In genomic region chr17:10635470-10635869, GRCm38 (mm10) we compare ENCODE assay signal across 14 mouse cellular contexts.
"Had no signal": no experiment of that assay in that cellular context is flagged by ENCODE, and none has a peak within 500 bp of the region (broad histone marks: within the 10 kb centered on the region; RNA-seq: fewer than 3 reads in every experiment).

No protein-coding gene starts in this region.

- H3K9me3 ChIP-seq: limb, embryonic 12.5 days; liver, embryonic 13.5 days; lung, embryonic 15.5 days; midbrain, embryonic 12.5 days; neural tube, embryonic 13.5 days had no signal

- H3K4me3 ChIP-seq: limb, embryonic 12.5 days; liver, embryonic 13.5 days; lung, embryonic 15.5 days; megakaryocyte, embryonic 14.5 days; midbrain, embryonic 12.5 days; neural tube, embryonic 13.5 days had no signal

- H3K27me3 ChIP-seq: limb, embryonic 12.5 days; liver, embryonic 13.5 days; lung, embryonic 15.5 days; midbrain, embryonic 12.5 days; neural tube, embryonic 13.5 days had no signal

- H3K36me3 ChIP-seq: limb, embryonic 12.5 days; liver, embryonic 13.5 days; lung, embryonic 15.5 days; midbrain, embryonic 12.5 days; neural tube, embryonic 13.5 days had no signal

- H3K9ac ChIP-seq: limb, embryonic 12.5 days; liver, embryonic 13.5 days; liver, postnatal 0 days; lung, embryonic 15.5 days; midbrain, embryonic 12.5 days; neural tube, embryonic 13.5 days had no signal

- H3K4me2 ChIP-seq: limb, embryonic 12.5 days; liver, embryonic 13.5 days; lung, embryonic 15.5 days; midbrain, embryonic 12.5 days; neural tube, embryonic 13.5 days had no signal

- DNase-seq: liver; liver, embryonic 13.5 days; liver, postnatal 0 days; lung, postnatal 14 days; retina, postnatal 1 day; thymus, postnatal 36 days had no signal

- H3K27ac ChIP-seq: limb, embryonic 12.5 days; liver, embryonic 13.5 days; lung, embryonic 15.5 days; macrophage; midbrain, embryonic 12.5 days; neural tube, embryonic 13.5 days had no signal

- H3K4me1 ChIP-seq: liver, embryonic 13.5 days; megakaryocyte, embryonic 14.5 days had no signal

- ATAC-seq: intestine, embryonic 16.5 days; liver, postnatal 0 days; midbrain, embryonic 16.5 days had no signal
